Comparison of ENCODE assay signal across 7 mouse cellular contexts in the genomic region with DNA sequence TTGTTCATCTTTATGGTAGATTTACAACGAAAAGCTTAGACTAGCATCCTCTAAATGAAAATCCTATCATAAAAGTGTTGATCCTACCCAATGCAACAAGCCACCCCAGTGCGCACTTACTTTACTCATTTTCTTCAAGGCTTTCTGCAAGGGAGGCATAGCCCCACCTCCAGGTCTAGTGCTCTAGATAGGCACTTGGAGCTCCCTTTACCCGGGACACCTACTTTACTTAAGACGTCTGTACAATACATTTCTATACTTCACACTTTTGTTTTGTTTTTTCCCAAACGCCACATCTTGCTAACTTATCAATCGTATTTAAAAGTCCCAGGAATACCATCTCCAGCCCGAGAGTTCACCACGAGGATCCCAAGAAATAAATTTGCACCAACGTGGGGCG. TPM values are rescaled to one million over a fixed set of nuclear protein-coding genes. Genes with fewer than 3 reads are reported as not detected.
DNase-seq lines count a peak whose midpoint lies in the region; ATAC-seq and TF ChIP-seq lines count a peak whose summit lies in the region.

No protein-coding gene starts in this region.

- H3K4me3 ChIP-seq in lung, embryonic 16.5 days (ENCODE audit: low read length): peak overlapping the region; percentile 81
- H3K4me3 ChIP-seq in embryonic facial prominence, embryonic 11.5 days (ENCODE audit: low read depth, low read length): peak overlapping the region; percentile 62
- H3K4me3 ChIP-seq in intestine, postnatal 0 days (ENCODE audit: low read depth, low read length): peak overlapping the region; percentile 73
- H3K4me3 ChIP-seq in neural tube, embryonic 15.5 days (replicated peaks): peak overlapping the region; percentile 74

- peak overlapping the region; percentile 90 for H3K9ac ChIP-seq in lung, embryonic 16.5 days (ENCODE audit: low read length)
- H3K9ac ChIP-seq in embryonic facial prominence, embryonic 11.5 days (replicated peaks; ENCODE audit: low read length): peak overlapping the region; percentile 87
- peak overlapping the region; percentile 72 for H3K9ac ChIP-seq in intestine, postnatal 0 days (ENCODE audit: low read depth, low read length)
- H3K9ac ChIP-seq in neural tube, embryonic 15.5 days (replicated peaks): peak overlapping the region; percentile 80

- no peak for ATAC-seq in lung, embryonic 16.5 days (ENCODE audit: low read depth)
- ATAC-seq in embryonic facial prominence, embryonic 11.5 days (replicated peaks; ENCODE audit: insufficient number of reproducible peaks, low FRiP score, low TSS enrichment, low read depth): no peak
- no peak for ATAC-seq in intestine, postnatal 0 days
- no peak for ATAC-seq in neural tube, embryonic 15.5 days (ENCODE audit: low FRiP score)
- ATAC-seq in inflammation-experienced regulatory T-cells, adult 6 months: no peak

- H3K36me3 ChIP-seq in lung, embryonic 16.5 days (ENCODE audit: control insufficient read depth, insufficient read depth, low read length): peaks cover 7% of the 10 kb centered on the region
- H3K36me3 ChIP-seq in embryonic facial prominence, embryonic 11.5 days (replicated peaks; ENCODE audit: control insufficient read depth, insufficient read depth, low read depth, low read length): no peaks in the 10 kb centered on the region; the same call in none of the 2 replicates
- peaks cover 16% of the 10 kb centered on the region for H3K36me3 ChIP-seq in intestine, postnatal 0 days (ENCODE audit: control insufficient read depth, insufficient read depth)
- H3K36me3 ChIP-seq in neural tube, embryonic 15.5 days: peaks cover 24% of the 10 kb centered on the region

- peak overlapping the region; percentile 65 for H3K4me2 ChIP-seq in lung, embryonic 16.5 days (ENCODE audit: low read depth, low read length)
- H3K4me2 ChIP-seq in embryonic facial prominence, embryonic 11.5 days (ENCODE audit: low read depth, low read length): peak overlapping the region; percentile 60
- peak overlapping the region; percentile 80 for H3K4me2 ChIP-seq in intestine, postnatal 0 days (replicated peaks; ENCODE audit: low read depth)
- H3K4me2 ChIP-seq in neural tube, embryonic 15.5 days: peak overlapping the region; percentile 75

- H3K27me3 ChIP-seq in lung, embryonic 16.5 days (ENCODE audit: control insufficient read depth, insufficient read depth, low read depth, low read length): no peaks in the 10 kb centered on the region
- H3K27me3 ChIP-seq in embryonic facial prominence, embryonic 11.5 days (ENCODE audit: control insufficient read depth, insufficient read depth, low read length): no peaks in the 10 kb centered on the region
- H3K27me3 ChIP-seq in intestine, postnatal 0 days (replicated peaks; ENCODE audit: control insufficient read depth, insufficient read depth, low read length): no peaks in the 10 kb centered on the region
- no peaks in the 10 kb centered on the region for H3K27me3 ChIP-seq in neural tube, embryonic 15.5 days (replicated peaks)

- 9% methylated on average over 10 of the region's 10 CpGs for WGBS in lung, embryonic 16.5 days
- 8% methylated on average over 10 of the region's 10 CpGs for WGBS in embryonic facial prominence, embryonic 11.5 days
- WGBS in intestine, postnatal 0 days: 10% methylated on average over 10 of the region's 10 CpGs
- WGBS in neural tube, embryonic 15.5 days: 11% methylated on average over 10 of the region's 10 CpGs

- H3K27ac ChIP-seq in lung, embryonic 16.5 days (ENCODE audit: low read length): peak overlapping the region; percentile 95
- peak overlapping the region; percentile 84 for H3K27ac ChIP-seq in embryonic facial prominence, embryonic 11.5 days (replicated peaks; ENCODE audit: low read depth, low read length)
- H3K27ac ChIP-seq in intestine, postnatal 0 days (ENCODE audit: low read depth, low read length): peak overlapping the region; percentile 87
- H3K27ac ChIP-seq in neural tube, embryonic 15.5 days (replicated peaks): peak overlapping the region; percentile 91

- no peak for TF ChIP-seq CTCF in intestine, postnatal 0 days (IDR thresholded peaks at IDR 0.05; ENCODE audit: low read depth)

- peaks cover 19% of the 10 kb centered on the region for H3K4me1 ChIP-seq in lung, embryonic 16.5 days (replicated peaks; ENCODE audit: control insufficient read depth, insufficient read depth, low read length)
- no peaks in the 10 kb centered on the region for H3K4me1 ChIP-seq in embryonic facial prominence, embryonic 11.5 days (ENCODE audit: control insufficient read depth, insufficient read depth, low read length)
- H3K4me1 ChIP-seq in intestine, postnatal 0 days (replicated peaks; ENCODE audit: control insufficient read depth, insufficient read depth, low read length): 0 out of 2 replicates have a peak, but pooled peaks cover 6% of the 10 kb centered on the region
- H3K4me1 ChIP-seq in neural tube, embryonic 15.5 days: peaks cover 30% of the 10 kb centered on the region

- no peak for DNase-seq in lung, postnatal 14 days
- DNase-seq in embryonic facial prominence, embryonic 11.5 days (ENCODE audit: low spot score): peak; percentile 33
- no peak for DNase-seq in cerebellum, adult 18-20 months

- H3K9me3 ChIP-seq in lung, embryonic 16.5 days (ENCODE audit: control insufficient read depth, low read length): no peaks in the 10 kb centered on the region
- H3K9me3 ChIP-seq in embryonic facial prominence, embryonic 11.5 days (replicated peaks; ENCODE audit: control insufficient read depth, low read length): no peaks in the 10 kb centered on the region
- no peaks in the 10 kb centered on the region for H3K9me3 ChIP-seq in intestine, postnatal 0 days (ENCODE audit: control insufficient read depth)
- H3K9me3 ChIP-seq in neural tube, embryonic 15.5 days (replicated peaks): no peaks in the 10 kb centered on the region

RNA-seq across cellular contexts. Expression of a gene that starts 0.3 kb away (rescaled TPM):
- 37.4 and 37.8 TPM in 2 replicates for polyA plus RNA-seq in lung, embryonic 16.5 days (2015; fragmentation: Nextera tagmentation; extraction: Ambion mirVana)
- 69.1 and 69.4 TPM in 2 replicates for polyA plus RNA-seq in embryonic facial prominence, embryonic 11.5 days (2014; fragmentation: Nextera tagmentation; extraction: Ambion mirVana)
- polyA plus RNA-seq in intestine, postnatal 0 days (2015; fragmentation: Nextera tagmentation; extraction: Ambion mirVana): 24.9 TPM in 2 replicates
- polyA plus RNA-seq in neural tube, embryonic 15.5 days (2015; fragmentation: Nextera tagmentation; extraction: Ambion mirVana): 47.2 and 48.4 TPM in 2 replicates
- 10 to 100 TPM; 39.2 to 58.9 (median 57.3) TPM for polyA plus RNA-seq in inflammation-experienced regulatory T-cells, adult 6 months (2017; shearing (Covaris generic))

RNA-seq across cellular contexts. Expression of a gene that starts 0.6 kb away (rescaled TPM):
- polyA plus RNA-seq in lung, embryonic 16.5 days (2015; fragmentation: Nextera tagmentation; extraction: Ambion mirVana): 45.8 and 52.5 TPM in 2 replicates
- polyA plus RNA-seq in embryonic facial prominence, embryonic 11.5 days (2014; fragmentation: Nextera tagmentation; extraction: Ambion mirVana): 60.8 and 66.6 TPM in 2 replicates
- polyA plus RNA-seq in intestine, postnatal 0 days (2015; fragmentation: Nextera tagmentation; extraction: Ambion mirVana): 24.6 and 28.0 TPM in 2 replicates
- 53.5 and 54.6 TPM in 2 replicates for polyA plus RNA-seq in neural tube, embryonic 15.5 days (2015; fragmentation: Nextera tagmentation; extraction: Ambion mirVana)
- 10 to 100 TPM; 70.0 to 79.5 (median 70.1) TPM for polyA plus RNA-seq in inflammation-experienced regulatory T-cells, adult 6 months (2017; shearing (Covaris generic))

RNA-seq across cellular contexts. Expression of a gene that starts 20.8 kb away (rescaled TPM):
- polyA plus RNA-seq in lung, embryonic 16.5 days (2015; fragmentation: Nextera tagmentation; extraction: Ambion mirVana): 205 and 227 TPM in 2 replicates
- polyA plus RNA-seq in embryonic facial prominence, embryonic 11.5 days (2014; fragmentation: Nextera tagmentation; extraction: Ambion mirVana): 182 and 195 TPM in 2 replicates
- 95.8 and 103 TPM in 2 replicates for polyA plus RNA-seq in intestine, postnatal 0 days (2015; fragmentation: Nextera tagmentation; extraction: Ambion mirVana)
- polyA plus RNA-seq in neural tube, embryonic 15.5 days (2015; fragmentation: Nextera tagmentation; extraction: Ambion mirVana): 157 TPM in 2 replicates
- 100 to 1,000 TPM; 382 to 646 (median 498) TPM for polyA plus RNA-seq in inflammation-experienced regulatory T-cells, adult 6 months (2017; shearing (Covaris generic))

RNA-seq across cellular contexts. Expression of a gene that starts 52.0 kb away (rescaled TPM):
- 299 and 329 TPM in 2 replicates for polyA plus RNA-seq in lung, embryonic 16.5 days (2015; fragmentation: Nextera tagmentation; extraction: Ambion mirVana)
- polyA plus RNA-seq in embryonic facial prominence, embryonic 11.5 days (2014; fragmentation: Nextera tagmentation; extraction: Ambion mirVana): 523 and 595 TPM in 2 replicates
- polyA plus RNA-seq in intestine, postnatal 0 days (2015; fragmentation: Nextera tagmentation; extraction: Ambion mirVana): 207 and 216 TPM in 2 replicates
- polyA plus RNA-seq in neural tube, embryonic 15.5 days (2015; fragmentation: Nextera tagmentation; extraction: Ambion mirVana): 300 and 314 TPM in 2 replicates
- polyA plus RNA-seq in inflammation-experienced regulatory T-cells, adult 6 months (2017; shearing (Covaris generic)): 100 to 1,000 TPM; 360 to 576 (median 385) TPM
